Mouse (Mus musculus): Measurements from ENCODE around the gene Ccdc126.

GRCm38 (mm10) chr6:49272863-49273262, 46.2 kb upstream of the Ccdc126 start:
- TF ChIP-seq POLR2A (IDR thresholded peaks at IDR 0.05; ENCODE audit: borderline replicate concordance, extremely low read depth, insufficient read depth, insufficient read length, poor library complexity, severe bottlenecking) (no peak), CTCF (IDR thresholded peaks at IDR 0.05; ENCODE audit: borderline replicate concordance, extremely low read depth, insufficient read depth, insufficient read length) (no peak)
